Mouse (Mus musculus) layer of hippocampus, postnatal 14 days (tissue): ENCODE data around the gene Prame. TPM values are rescaled to one million over a fixed set of nuclear protein-coding genes. Genes with fewer than 3 reads are reported as not detected.
A peak's percentile ranks its signal among the peaks of the same experiment; 100 is the strongest.
"Not testable (repeated sequence)": the region's sequence is repeated elsewhere in the genome, so short reads cannot be mapped to it uniquely, and the experiment has no call there.

Experiments used
- DNase-seq, 2 experiments: peaks; one replicate each; pipeline ENCODE4 v3.0.0; 2021 to 2022; ENCODE audit warnings: low spot score in 2 of 2, mixed read lengths in 1 of 2
- long read RNA-seq, 2 experiments: library from polyadenylated mRNA; stranded (forward); transcript quantifications; one replicate each; pipeline ENCODE4 v2.0.0; 2021
- total RNA-seq, 2 experiments: library from RNA; stranded (reverse); gene quantifications; 2 replicates each; pipeline ENCODE4 v1.2.3; 2021

Gene Prame
- not detected for total RNA-seq
- long read RNA-seq, experiment 1 = 0 reads
- long read RNA-seq, experiment 2 = 0 reads

DNA sequence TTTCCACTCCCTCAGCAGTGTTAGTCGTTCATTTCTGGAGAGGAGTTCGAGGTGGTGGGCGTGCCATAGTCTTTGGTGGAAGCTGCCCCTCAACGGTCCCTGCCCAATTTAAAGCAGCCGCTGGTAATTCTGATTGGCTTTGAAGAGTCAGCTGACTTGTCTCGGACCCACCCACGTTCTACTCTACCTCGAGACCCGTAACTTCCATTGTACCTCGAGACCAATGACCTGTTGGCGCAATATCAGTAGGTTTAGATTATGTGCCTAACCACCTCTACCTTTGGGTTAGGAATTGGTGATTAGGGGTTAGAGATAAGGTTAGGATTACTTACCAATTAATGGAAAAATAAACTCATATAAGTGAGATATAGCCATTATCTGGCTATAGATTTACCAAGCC lies at the start of gene Prame:
Gene Prame (minus strand): TSS at position 101 of the 400 bp plus-strand sequence.
- DNase-seq = no peak

DNA sequence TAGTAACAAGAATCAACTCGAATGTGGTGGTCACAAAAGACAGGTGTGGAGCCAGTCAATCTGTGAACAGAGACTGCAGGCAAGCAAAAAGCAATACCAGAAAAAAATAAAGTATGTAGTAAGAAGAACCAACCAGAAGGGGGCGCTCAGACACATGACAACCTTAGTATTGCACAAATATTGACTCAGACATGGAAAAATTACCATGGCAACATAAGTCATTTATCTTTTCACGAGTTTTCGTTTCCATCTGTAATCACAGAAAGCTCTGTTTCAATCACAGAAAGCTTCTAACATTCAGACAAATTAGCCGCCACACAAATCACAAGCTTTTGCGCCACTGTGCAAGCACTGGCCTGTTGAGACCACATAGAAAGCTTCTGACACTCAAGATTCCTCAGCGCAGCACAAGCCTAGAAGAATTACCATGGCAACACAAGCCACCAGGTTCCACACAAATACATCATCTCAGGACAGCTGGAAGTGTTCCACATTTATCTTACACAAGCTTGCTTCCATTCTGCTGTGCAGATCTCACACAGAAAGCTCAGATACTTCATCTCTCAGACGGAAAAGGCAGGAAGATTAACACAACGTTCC lies 24.8 kb upstream of the Prame start:
- peak; percentile 32 to 56 for DNase-seq

DNA sequence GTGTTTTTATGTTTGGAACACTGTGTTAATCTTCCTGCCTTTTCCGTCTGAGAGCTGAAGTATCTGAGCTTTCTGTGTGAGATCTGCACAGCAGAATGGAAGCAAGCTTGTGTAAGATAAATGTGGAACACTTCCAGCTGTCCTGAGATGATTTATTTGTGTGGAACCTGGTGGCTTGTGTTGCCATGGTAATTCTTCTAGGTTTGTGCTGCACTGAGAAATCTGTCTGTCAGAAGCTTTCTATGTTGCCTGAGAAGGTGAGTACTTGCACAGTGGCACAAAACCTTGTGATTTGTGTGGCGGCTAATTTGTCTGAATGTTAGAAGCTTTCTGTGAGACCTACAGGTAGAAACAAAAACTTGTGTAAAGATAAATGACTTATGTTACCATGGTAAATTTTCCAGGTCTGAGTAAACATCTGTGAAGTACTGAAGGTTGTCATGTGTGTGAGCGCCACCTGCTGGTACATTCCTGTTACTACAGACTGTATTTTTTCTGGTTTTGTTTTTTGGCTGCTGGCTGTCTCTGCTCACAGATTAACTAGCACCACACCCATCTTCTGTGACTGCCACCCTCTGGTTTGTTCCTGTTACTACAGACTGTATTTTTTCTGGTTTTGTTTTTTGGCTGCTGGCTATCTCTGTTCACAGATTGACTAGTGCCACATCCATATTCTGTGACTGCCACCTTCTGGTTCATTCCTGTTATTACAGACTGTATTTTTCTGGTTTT lies 26.0 kb downstream of the Prame start:
- peak; percentile 10 to 54 for DNase-seq

DNA sequence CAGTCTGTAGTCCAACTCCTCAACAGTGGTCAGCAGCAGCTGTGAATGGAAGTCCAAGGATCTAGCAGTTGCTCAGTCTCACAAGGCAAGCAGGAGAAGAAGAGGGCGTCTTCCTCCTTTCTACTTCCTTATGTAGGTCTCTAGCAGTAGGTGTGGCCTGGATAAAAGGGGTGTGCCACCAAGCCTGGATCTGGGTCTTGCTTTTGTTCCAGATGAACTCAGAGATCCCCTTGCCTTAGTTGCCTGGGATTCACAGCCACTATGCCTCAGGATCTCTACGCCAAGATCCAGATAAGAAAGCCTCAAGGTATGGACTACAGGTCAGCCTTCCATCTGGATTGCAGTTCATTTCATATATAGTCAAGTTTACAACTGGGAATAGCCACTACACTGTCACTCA lies 28.8 kb downstream of the Prame start, which contains the start of gene Nxf7:
Gene Nxf7 (minus strand): TSS at position 101 of the 400 bp plus-strand sequence.
- DNase-seq = no peak

DNA sequence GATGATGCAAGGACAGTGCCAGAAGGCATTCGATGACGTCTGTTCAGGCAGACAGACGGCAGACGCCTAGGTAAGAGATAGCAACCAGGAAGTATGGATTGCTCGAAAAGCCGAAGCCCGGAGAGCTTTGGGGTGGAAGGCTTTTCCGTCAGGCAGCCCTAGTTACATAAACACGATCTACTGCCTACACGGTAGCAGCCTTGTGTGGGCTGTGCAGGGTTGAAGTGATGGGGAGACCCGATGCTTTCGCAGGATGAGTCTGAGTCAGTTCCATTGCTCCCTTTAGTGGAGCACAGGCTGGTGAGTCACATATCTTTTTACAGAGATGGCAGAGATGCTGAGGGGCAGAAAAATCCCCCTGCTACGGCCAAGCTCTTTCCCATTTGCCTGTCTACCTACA lies 29.4 kb downstream of the Prame start:
- no peak for DNase-seq

DNA sequence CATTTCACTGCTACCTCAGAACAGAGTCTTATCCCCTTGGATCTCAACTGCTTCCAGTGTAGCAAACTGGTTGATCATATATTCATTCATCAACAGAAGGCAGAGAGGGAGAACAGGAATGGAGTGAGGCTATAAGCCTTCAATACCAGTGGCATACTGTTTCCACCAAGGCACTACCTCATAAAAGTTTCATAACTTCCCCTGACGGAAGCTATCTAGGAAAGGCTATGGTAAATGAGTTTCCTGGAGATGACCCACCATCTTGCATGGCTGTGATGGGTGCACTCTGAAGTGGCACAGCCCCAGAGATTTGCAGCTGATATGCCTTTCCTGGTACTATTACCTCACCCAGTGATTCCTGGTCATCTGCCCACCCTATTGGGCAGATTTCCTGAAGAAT lies 51.1 kb downstream of the Prame start:
- DNase-seq = no peak

DNA sequence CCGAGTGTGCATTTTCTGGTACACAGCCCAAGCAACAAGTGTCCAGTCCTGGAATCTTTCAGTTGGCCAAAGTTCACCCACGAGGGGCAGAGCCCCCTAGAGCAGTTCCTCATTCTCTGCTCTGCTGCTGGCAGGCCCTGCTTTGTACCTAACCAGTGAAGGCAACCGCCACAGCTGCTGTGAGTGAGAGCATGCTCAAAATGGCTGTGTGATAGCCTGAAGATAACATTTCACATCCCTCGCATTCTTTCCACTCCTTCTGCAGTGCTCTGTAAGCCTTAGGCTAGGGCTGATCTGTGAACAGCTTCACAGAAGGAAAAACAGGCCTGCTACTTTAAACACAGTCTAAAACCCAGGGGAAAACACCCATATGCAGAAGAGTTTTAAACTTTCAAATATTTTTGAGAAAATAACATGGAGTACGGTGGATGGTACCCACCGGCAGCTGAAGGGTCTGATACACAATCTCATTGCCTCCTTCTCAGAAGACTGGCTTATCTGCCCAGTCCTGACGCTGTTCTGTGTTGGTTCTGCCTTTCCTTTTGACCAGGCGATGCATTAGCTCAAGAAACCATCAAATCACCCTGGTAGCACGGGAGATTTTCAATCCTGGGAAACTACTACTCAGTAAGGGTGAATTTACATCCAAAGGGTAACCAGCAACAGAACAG lies 52.4 kb downstream of the Prame start:
- not testable (repeated sequence) for DNase-seq

DNA sequence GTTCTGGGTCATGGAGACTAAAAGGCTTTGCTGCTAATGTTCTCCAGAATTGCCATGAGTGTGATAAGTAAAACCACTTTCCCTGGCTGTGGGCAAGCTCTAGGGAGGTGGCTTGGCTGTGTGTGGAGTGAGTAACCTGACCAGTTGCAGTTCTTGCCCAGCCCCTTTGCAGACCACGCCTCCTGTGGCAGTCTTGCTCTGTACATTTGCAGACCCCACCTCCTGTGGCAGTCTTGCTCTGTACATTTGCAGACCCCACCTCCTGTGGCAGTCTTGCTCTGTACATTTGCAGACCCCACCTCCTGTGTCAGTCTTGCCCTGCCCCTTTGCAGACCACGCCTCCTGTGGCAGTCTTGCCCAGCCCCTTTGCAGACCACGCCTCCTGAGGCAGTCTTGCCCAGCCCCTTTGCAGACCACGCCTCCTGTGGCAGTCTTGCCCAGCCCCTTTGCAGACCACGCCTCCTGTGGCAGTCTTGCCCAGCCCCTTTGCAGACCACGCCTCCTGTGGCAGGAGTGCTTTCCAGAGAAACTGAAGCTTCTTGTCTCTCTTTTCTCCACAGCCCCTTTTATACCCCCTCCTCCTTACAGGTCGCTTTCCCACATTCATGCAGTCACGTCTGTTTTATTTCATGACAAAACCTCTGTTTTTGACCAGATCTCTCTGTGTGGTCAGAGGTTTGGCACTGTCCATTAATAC lies 53.1 kb downstream of the Prame start:
- not testable (repeated sequence) for DNase-seq

DNA sequence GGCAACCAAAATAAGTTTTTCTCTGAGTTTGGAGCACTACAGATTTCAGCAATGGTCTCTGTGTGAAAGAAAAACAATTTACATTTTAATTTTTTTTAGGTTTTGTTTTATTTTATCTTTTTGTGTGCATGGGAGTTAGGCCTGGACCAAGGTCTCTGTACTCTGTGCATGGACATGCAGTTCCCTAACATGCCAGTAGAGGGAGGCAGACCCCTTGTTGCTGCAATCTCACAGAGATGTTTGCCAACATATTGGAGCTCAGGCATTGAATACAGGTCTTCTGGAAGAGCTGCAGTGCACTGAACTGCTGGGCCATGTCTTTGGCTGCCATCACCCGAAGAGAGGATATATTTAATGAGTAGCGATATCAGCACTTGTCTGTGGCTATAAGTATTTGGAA lies 58.0 kb downstream of the Prame start:
- DNase-seq = peak; percentile 52 to 57

DNA sequence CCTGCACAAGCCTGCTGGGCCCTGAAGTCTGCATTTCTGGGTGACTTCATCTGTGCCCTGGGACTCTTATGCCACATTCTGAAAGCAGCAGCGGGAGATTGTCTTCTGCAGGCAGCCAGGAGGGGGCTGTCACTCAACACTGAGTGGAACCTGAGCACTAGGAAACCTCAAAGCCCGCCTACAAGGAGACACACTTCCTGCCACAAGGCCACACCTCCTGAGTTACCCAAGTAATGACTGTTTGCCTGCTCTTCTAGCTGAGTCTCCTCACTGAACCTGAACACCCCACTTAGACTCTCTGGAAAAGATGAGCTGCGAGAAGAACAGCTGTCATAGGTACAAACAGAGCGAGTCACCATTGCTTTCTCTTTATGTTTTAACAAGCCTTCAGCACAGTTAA lies 62.6 kb downstream of the Prame start:
- DNase-seq = not testable (repeated sequence)

Other genes starting within 250 kb of the Prame start
- gene Gm7903, start 193.9 kb downstream of the Prame start, total RNA-seq = not detected
- not detected for gene AV320801, start 133.1 kb downstream of the Prame start, total RNA-seq
- gene Nxf7, start 28.9 kb downstream of the Prame start, total RNA-seq = not detected
- not detected for gene Tcp11x2, start 66.1 kb upstream of the Prame start, total RNA-seq
- gene Tmsb15a, start 97.6 kb upstream of the Prame start, total RNA-seq = not detected
- gene Armcx5, start 115.0 kb upstream of the Prame start, total RNA-seq = 10 to 100 TPM; 27.0 to 31.8 TPM
- 100 to 1,000 TPM; 273 to 296 TPM for gene Gprasp1, start 115.0 kb upstream of the Prame start, total RNA-seq
- 10 to 100 TPM; 63.2 to 69.1 TPM for gene Bhlhb9, start 169.9 kb upstream of the Prame start, total RNA-seq
- 100 to 1,000 TPM; 151 to 154 TPM for gene Gprasp2, start 211.3 kb upstream of the Prame start, total RNA-seq